In genomic region chr4:63217513-63217912, GRCm38 (mm10) we compare ENCODE assay signal across 18 mouse cellular contexts. TPM values are rescaled to one million over a fixed set of nuclear protein-coding genes. Genes with fewer than 3 reads are reported as not detected.
A peak's percentile ranks its signal among the peaks of the same experiment; 100 is the strongest.
DNase-seq lines count a peak whose midpoint lies in the region; ATAC-seq and TF ChIP-seq lines count a peak whose summit lies in the region.
"Had no signal": no experiment of that assay in that cellular context is flagged by ENCODE, and none has a peak within 500 bp of the region (broad histone marks: within the 10 kb centered on the region; RNA-seq: fewer than 3 reads in every experiment).

No protein-coding gene starts in this region.

- H3K4me1 ChIP-seq in heart, embryonic 12.5 days (replicated peaks): peaks cover 30% of the 10 kb centered on the region
- H3K4me1 ChIP-seq in lung, postnatal 0 days (ENCODE audit: insufficient read depth, low read depth, low read length): peaks cover 12% of the 10 kb centered on the region
- H3K4me1 ChIP-seq in lung, adult 2 months (ENCODE audit: control insufficient read depth, insufficient read depth, low read length): peaks cover 8% of the 10 kb centered on the region
- peaks cover 46% of the 10 kb centered on the region for H3K4me1 ChIP-seq in limb, embryonic 10.5 days
- H3K4me1 ChIP-seq in stomach, embryonic 16.5 days (ENCODE audit: control insufficient read depth, insufficient read depth, low read length): peaks cover 36% of the 10 kb centered on the region

- H3K27ac ChIP-seq in heart, embryonic 12.5 days (ENCODE audit: poor library complexity, severe bottlenecking): no peak overlapping the region
- 0 out of 2 replicates have a peak overlapping the region, but pooled peaks have one; percentile 28 for H3K27ac ChIP-seq in lung, postnatal 0 days (ENCODE audit: low read length)
- peak overlapping the region; percentile 26; the same call in 1 of the 2 replicates for H3K27ac ChIP-seq in limb, embryonic 10.5 days
- H3K27ac ChIP-seq in stomach, embryonic 16.5 days (ENCODE audit: low read length): no peak overlapping the region
- H3K27ac ChIP-seq: heart, embryonic 15.5 days; hindbrain, embryonic 15.5 days; layer of hippocampus, adult 2 months; liver, embryonic 12.5 days had no signal

- peak; percentile 93 for DNase-seq in heart, adult 11 months
- peak; percentile 58 for DNase-seq in lung, postnatal 0 days (ENCODE audit: low spot score)
- DNase-seq in lung, adult 2 months: no peak
- no peak for DNase-seq in limb, embryonic 10.5 days (ENCODE audit: low spot score)
- DNase-seq in spleen, adult 12 weeks (ENCODE audit: low spot score): no peak
- DNase-seq in left cerebral cortex, adult 18-20 months (ENCODE audit: low spot score in 2 of 2): no peak
- DNase-seq: adrenal gland, postnatal 14 days; gastrocnemius, postnatal 10 days; thymus, postnatal 25 days had no signal

- H3K4me3 ChIP-seq in heart, embryonic 12.5 days: no peak overlapping the region
- no peak overlapping the region for H3K4me3 ChIP-seq in lung, postnatal 0 days (ENCODE audit: low read depth, low read length)
- no peak overlapping the region for H3K4me3 ChIP-seq in lung, adult 2 months (replicated peaks; ENCODE audit: extremely low read depth, low read depth, low read length)
- H3K4me3 ChIP-seq in limb, embryonic 10.5 days: no peak overlapping the region
- H3K4me3 ChIP-seq in stomach, embryonic 16.5 days (replicated peaks; ENCODE audit: low read length): peak overlapping the region; percentile 78
- H3K4me3 ChIP-seq: hindbrain, embryonic 15.5 days; layer of hippocampus, adult 2 months; liver, embryonic 12.5 days had no signal

- no peak for ATAC-seq in heart, embryonic 12.5 days (ENCODE audit: insufficient number of reproducible peaks, low FRiP score)
- peak; percentile 16 for ATAC-seq in lung, postnatal 0 days
- no peak for ATAC-seq in stomach, embryonic 16.5 days (ENCODE audit: insufficient read depth, low FRiP score)
- ATAC-seq: forebrain, embryonic 16.5 days; liver, embryonic 12.5 days had no signal

- no peaks in the 10 kb centered on the region for H3K36me3 ChIP-seq in heart, embryonic 12.5 days
- no peaks in the 10 kb centered on the region for H3K36me3 ChIP-seq in lung, postnatal 0 days (ENCODE audit: insufficient read depth, low read length)
- H3K36me3 ChIP-seq in limb, embryonic 10.5 days: peaks cover 19% of the 10 kb centered on the region
- no peaks in the 10 kb centered on the region; the same call in 1 of the 2 replicates for H3K36me3 ChIP-seq in stomach, embryonic 16.5 days (ENCODE audit: control insufficient read depth, insufficient read depth, low read length)
- H3K36me3 ChIP-seq: heart, embryonic 15.5 days; hindbrain, embryonic 15.5 days; liver, embryonic 12.5 days had no signal

- TF ChIP-seq CTCF in lung, postnatal 0 days (IDR thresholded peaks at IDR 0.05): no peak
- no peak for TF ChIP-seq CTCF in lung, adult 2 months (IDR thresholded peaks at IDR 0.05; ENCODE audit: insufficient read depth, low read length)

- no peak overlapping the region for H3K4me2 ChIP-seq in heart, embryonic 12.5 days
- H3K4me2 ChIP-seq in lung, postnatal 0 days (replicated peaks; ENCODE audit: low read depth, low read length): no peak overlapping the region
- H3K4me2 ChIP-seq in stomach, embryonic 16.5 days (ENCODE audit: low read depth, low read length): peak overlapping the region; percentile 93; the same call in 1 of the 2 replicates

- TF ChIP-seq EP300 in lung, postnatal 0 days (IDR thresholded peaks at IDR 0.05): no peak

- WGBS in heart, embryonic 12.5 days: 80% methylated on average over 6 of the region's 6 CpGs
- 53% methylated on average over 6 of the region's 6 CpGs for WGBS in lung, postnatal 0 days
- 48% methylated on average over 6 of the region's 6 CpGs for WGBS in lung, adult 2 months
- WGBS in limb, embryonic 10.5 days: 90% methylated on average over 6 of the region's 6 CpGs
- 60% methylated on average over 6 of the region's 6 CpGs for WGBS in stomach, embryonic 16.5 days

- TF ChIP-seq POLR2A in lung, adult 2 months (IDR thresholded peaks at IDR 0.05; ENCODE audit: borderline replicate concordance, extremely low read depth, low read depth, low read length): no peak

- H3K9ac ChIP-seq in heart, embryonic 12.5 days: no peak overlapping the region
- H3K9ac ChIP-seq in lung, postnatal 0 days (replicated peaks; ENCODE audit: low read depth): no peak overlapping the region
- H3K9ac ChIP-seq in stomach, embryonic 16.5 days (ENCODE audit: low read length): peak overlapping the region; percentile 93
- H3K9ac ChIP-seq: heart, embryonic 15.5 days; hindbrain, embryonic 15.5 days; liver, embryonic 12.5 days had no signal

- H3K9me3 ChIP-seq in heart, embryonic 12.5 days (replicated peaks): no peaks in the 10 kb centered on the region
- H3K9me3 ChIP-seq in lung, postnatal 0 days (ENCODE audit: low read length): no peaks in the 10 kb centered on the region
- H3K9me3 ChIP-seq in limb, embryonic 10.5 days (replicated peaks): no peaks in the 10 kb centered on the region
- no peaks in the 10 kb centered on the region for H3K9me3 ChIP-seq in stomach, embryonic 16.5 days (replicated peaks; ENCODE audit: control insufficient read depth, low read length)
- H3K9me3 ChIP-seq: heart, embryonic 15.5 days; hindbrain, embryonic 15.5 days; liver, embryonic 12.5 days had no signal

- H3K27me3 ChIP-seq in heart, embryonic 12.5 days (replicated peaks): peaks cover 37% of the 10 kb centered on the region
- peaks cover 6% of the 10 kb centered on the region; the same call in 1 of the 2 replicates for H3K27me3 ChIP-seq in lung, postnatal 0 days (replicated peaks; ENCODE audit: insufficient read depth, low read length)
- H3K27me3 ChIP-seq in limb, embryonic 10.5 days (ENCODE audit: low read depth, poor library complexity, severe bottlenecking): peaks cover 23% of the 10 kb centered on the region
- H3K27me3 ChIP-seq in stomach, embryonic 16.5 days (ENCODE audit: control insufficient read depth, insufficient read depth, low read length): 0 out of 2 replicates have a peak, but pooled peaks cover 4% of the 10 kb centered on the region

RNA-seq across cellular contexts. Expression of gene Col27a1, which starts 3.7 kb away (rescaled TPM):
- polyA plus RNA-seq in heart, embryonic 12.5 days (2016; fragmentation: Nextera tagmentation; extraction: Ambion mirVana): 3.7 and 3.8 TPM in 2 replicates
- 7.2 and 9.1 TPM in 2 replicates for polyA plus RNA-seq in lung, postnatal 0 days (2015; fragmentation: Nextera tagmentation; extraction: Ambion mirVana)
- polyA plus RNA-seq in lung, adult 2 months (2012; rRNA removed): 11.2 and 11.5 TPM in 2 replicates
- 7.4 and 9.4 TPM in 2 replicates for polyA plus RNA-seq in limb, embryonic 10.5 days (2016; fragmentation: Nextera tagmentation; extraction: Ambion mirVana)
- polyA plus RNA-seq in stomach, embryonic 16.5 days (2015; fragmentation: Nextera tagmentation; extraction: Ambion mirVana): 13.3 and 15.0 TPM in 2 replicates
- 1 to 10 TPM; 4.2 to 5.2 TPM for total RNA-seq in left cerebral cortex, adult 18-20 months (2021)

RNA-seq across cellular contexts. Expression of gene Kif12, which starts 45.6 kb away (rescaled TPM):
- polyA plus RNA-seq in heart, embryonic 12.5 days (2016; fragmentation: Nextera tagmentation; extraction: Ambion mirVana): 0.14 and 0.46 TPM in 2 replicates
- polyA plus RNA-seq in lung, postnatal 0 days (2015; fragmentation: Nextera tagmentation; extraction: Ambion mirVana): not detected in 2 replicates
- 0.11 TPM in 1 of 2 replicates, not detected in the other for polyA plus RNA-seq in lung, adult 2 months (2012; rRNA removed)
- 0.08 and 0.29 TPM in 2 replicates for polyA plus RNA-seq in limb, embryonic 10.5 days (2016; fragmentation: Nextera tagmentation; extraction: Ambion mirVana)
- polyA plus RNA-seq in stomach, embryonic 16.5 days (2015; fragmentation: Nextera tagmentation; extraction: Ambion mirVana): 27.3 and 27.4 TPM in 2 replicates
- not detected for total RNA-seq in left cerebral cortex, adult 18-20 months (2021)
- total RNA-seq: adrenal gland, postnatal 14 days; ES-E14; gastrocnemius, postnatal 10 days; layer of hippocampus, adult 2 months; megakaryocyte-erythroid progenitor cell, adult 5-6 weeks had no signal

Comparison
In these comparisons a context has a peak if more than half of its experiments do, and no peak if none do; other contexts are left out.
1. DNase-seq: peak in heart, adult 11 months (single experiment) and lung, postnatal 0 days (single experiment); none in lung, adult 2 months (single experiment), limb, embryonic 10.5 days (single experiment), spleen, adult 12 weeks (single experiment) and left cerebral cortex, adult 18-20 months (0 of 2).
2. H3K27ac ChIP-seq: peak in lung, postnatal 0 days (single experiment) and limb, embryonic 10.5 days (single experiment); none in heart, embryonic 12.5 days (single experiment) and stomach, embryonic 16.5 days (single experiment).
3. RNA of gene Kif12, which starts 45.6 kb away (polyA plus RNA-seq): 27.3 to 27.4 TPM in stomach, embryonic 16.5 days; 0.14 to 0.46 TPM in heart, embryonic 12.5 days, 0.11 TPM in lung, adult 2 months, 0.08 to 0.29 TPM in limb, embryonic 10.5 days and not detected in lung, postnatal 0 days; every median in the first group is over 10 times any median in the second.